Mouse (Mus musculus): ENCODE measurements around the gene Arid4a. TPM values are rescaled to one million over a fixed set of nuclear protein-coding genes. Genes with fewer than 3 reads are reported as not detected.
A peak's percentile ranks its signal among the peaks of the same experiment; 100 is the strongest.

Gene Arid4a
- polyA plus RNA-seq, 1 experiment from 2014 or later: 35.7 TPM

- Histone ChIP-seq H3K4me2 (ENCODE audit: low read depth, low read length, severe bottlenecking) (peak overlapping the region; percentile 68), H3K9me3 (ENCODE audit: control insufficient read depth, low read length) (no peaks in the 10 kb centered on the region), H3K27ac (ENCODE audit: low read depth, low read length) (peak overlapping the region; percentile 87), H3K4me1 (replicated peaks; ENCODE audit: control insufficient read depth, insufficient read depth, low read length) (peaks cover 5% of the 10 kb centered on the region), H3K36me3 (ENCODE audit: control insufficient read depth, insufficient read depth, low read length) (no peaks in the 10 kb centered on the region), H3K4me3 (ENCODE audit: low read depth, low read length) (peak overlapping the region; percentile 90), H3K9ac (ENCODE audit: low read length) (peak overlapping the region; percentile 93), H3K27me3 (ENCODE audit: control insufficient read depth, insufficient read depth, low read length) (no peaks in the 10 kb centered on the region)
- ATAC-seq (replicated peaks; ENCODE audit: low FRiP score): no peak
- 26% methylated on average over 10 of the region's 10 CpGs for WGBS
- DNase-seq (ENCODE audit: low spot score): peak; percentile 55
These were observed 40.4 kb upstream of the Arid4a start for GRCm38 (mm10) chr12:70975406-70975805.

DNA sequence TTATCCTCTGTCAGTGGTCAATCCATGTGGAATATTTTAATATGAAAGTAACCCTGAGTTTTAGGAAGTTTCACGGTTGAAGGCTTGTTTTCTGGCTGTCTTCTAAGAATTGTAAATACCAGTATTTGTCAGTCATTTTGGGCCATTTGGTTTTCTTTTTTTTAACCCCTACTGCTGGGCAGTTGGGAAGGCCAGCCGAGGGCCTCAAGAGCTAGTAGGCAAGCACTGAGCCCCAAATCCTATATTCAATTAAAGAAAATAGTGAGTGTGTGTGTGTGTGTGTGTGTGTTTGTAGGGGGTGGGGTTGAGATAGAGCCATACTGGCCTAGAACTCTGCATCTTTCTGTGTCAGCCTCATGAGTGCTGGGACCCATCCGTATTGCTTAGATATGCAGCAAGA is 39.9 kb upstream of the Arid4a start:
- peak overlapping the region; percentile 68 for H3K4me2 ChIP-seq (ENCODE audit: low read depth, low read length, severe bottlenecking)
- H3K27me3 ChIP-seq (ENCODE audit: control insufficient read depth, insufficient read depth, low read length): no peaks in the 10 kb centered on the region
- H3K9ac ChIP-seq (ENCODE audit: low read length): peak overlapping the region; percentile 93; the same call in 1 of the 2 replicates
- H3K4me3 ChIP-seq (ENCODE audit: low read depth, low read length): peak overlapping the region; percentile 90
- H3K27ac ChIP-seq (ENCODE audit: low read depth, low read length): no peak overlapping the region
- DNase-seq (ENCODE audit: low spot score) (no peak), ATAC-seq (replicated peaks; ENCODE audit: low FRiP score) (no peak)
- H3K9me3 ChIP-seq (ENCODE audit: control insufficient read depth, low read length): no peaks in the 10 kb centered on the region
- no peaks in the 10 kb centered on the region for H3K36me3 ChIP-seq (ENCODE audit: control insufficient read depth, insufficient read depth, low read length)
- WGBS: 79% methylated on average over 3 of the region's 3 CpGs
- H3K4me1 ChIP-seq (replicated peaks; ENCODE audit: control insufficient read depth, insufficient read depth, low read length): peaks cover 5% of the 10 kb centered on the region

- Histone ChIP-seq H3K27ac (ENCODE audit: low read depth, low read length) (no peak overlapping the region), H3K36me3 (ENCODE audit: control insufficient read depth, insufficient read depth, low read length) (no peaks in the 10 kb centered on the region), H3K4me1 (replicated peaks; ENCODE audit: control insufficient read depth, insufficient read depth, low read length) (peaks cover 5% of the 10 kb centered on the region), H3K4me2 (ENCODE audit: low read depth, low read length, severe bottlenecking) (no peak overlapping the region), H3K9me3 (ENCODE audit: control insufficient read depth, low read length) (no peaks in the 10 kb centered on the region), H3K27me3 (ENCODE audit: control insufficient read depth, insufficient read depth, low read length) (no peaks in the 10 kb centered on the region), H3K4me3 (ENCODE audit: low read depth, low read length) (no peak overlapping the region), H3K9ac (ENCODE audit: low read length) (no peak overlapping the region)
- DNase-seq (ENCODE audit: low spot score): no peak
- no peak for ATAC-seq (replicated peaks; ENCODE audit: low FRiP score)
- WGBS: 91% methylated on average over 7 of the region's 7 CpGs
These were observed 37.4 kb upstream of the Arid4a start for GRCm38 (mm10) chr12:70978345-70978744.

DNA sequence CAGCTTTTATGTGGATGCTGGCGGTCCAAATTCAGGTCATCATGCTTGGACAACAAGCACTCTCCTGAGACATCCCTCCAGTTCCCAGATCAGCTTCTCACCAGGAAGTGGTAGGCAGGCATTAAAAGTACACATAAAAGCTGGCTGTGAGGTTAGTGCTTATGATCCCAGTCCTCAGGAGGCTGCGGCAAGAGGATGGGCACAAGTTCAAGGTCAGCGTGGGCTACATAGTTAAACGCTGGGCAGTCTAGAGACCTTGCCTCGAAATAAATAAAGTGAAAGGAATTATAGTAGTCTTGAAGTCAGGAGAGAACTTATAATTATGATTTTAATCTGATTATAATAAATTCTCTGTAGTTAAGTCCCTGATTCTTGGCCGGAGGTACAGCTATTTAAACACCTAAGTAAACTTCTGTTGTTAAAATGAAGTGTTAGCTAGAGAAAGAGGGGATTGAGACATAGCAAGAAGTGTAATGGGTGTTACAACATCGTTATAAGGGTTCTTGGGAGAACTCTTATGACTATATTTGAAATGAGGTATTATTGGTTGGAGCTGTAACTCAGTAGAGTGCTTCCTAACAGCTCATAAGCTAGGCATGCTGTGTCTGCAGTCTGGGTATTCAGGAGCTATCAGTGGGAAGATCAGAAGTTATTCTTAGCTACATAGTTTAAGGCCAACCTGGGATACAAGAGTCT is 30.8 kb upstream of the Arid4a start:
- H3K9ac ChIP-seq (ENCODE audit: low read length): no peak overlapping the region
- WGBS: 94% methylated on average over 7 of the region's 7 CpGs
- no peak overlapping the region for H3K27ac ChIP-seq (ENCODE audit: low read depth, low read length)
- H3K4me3 ChIP-seq (ENCODE audit: low read depth, low read length): no peak overlapping the region
- H3K4me1 ChIP-seq (replicated peaks; ENCODE audit: control insufficient read depth, insufficient read depth, low read length): no peaks in the 10 kb centered on the region
- no peak for DNase-seq (ENCODE audit: low spot score)
- no peak overlapping the region for H3K4me2 ChIP-seq (ENCODE audit: low read depth, low read length, severe bottlenecking)
- no peaks in the 10 kb centered on the region for H3K9me3 ChIP-seq (ENCODE audit: control insufficient read depth, low read length)
- no peaks in the 10 kb centered on the region for H3K27me3 ChIP-seq (ENCODE audit: control insufficient read depth, insufficient read depth, low read length)
- no peak for ATAC-seq (replicated peaks; ENCODE audit: low FRiP score)
- no peaks in the 10 kb centered on the region; the same call in 1 of the 2 replicates for H3K36me3 ChIP-seq (ENCODE audit: control insufficient read depth, insufficient read depth, low read length)

GRCm38 (mm10) chr12:70997225-70997624 is 18.6 kb upstream of the Arid4a start:
- Histone ChIP-seq H3K36me3 (ENCODE audit: control insufficient read depth, insufficient read depth, low read length) (peaks cover 3% of the 10 kb centered on the region; the same call in 1 of the 2 replicates), H3K27me3 (ENCODE audit: control insufficient read depth, insufficient read depth, low read length) (no peaks in the 10 kb centered on the region), H3K4me1 (replicated peaks; ENCODE audit: control insufficient read depth, insufficient read depth, low read length) (no peaks in the 10 kb centered on the region), H3K9me3 (ENCODE audit: control insufficient read depth, low read length) (no peaks in the 10 kb centered on the region), H3K27ac (ENCODE audit: low read depth, low read length) (no peak overlapping the region), H3K4me2 (ENCODE audit: low read depth, low read length, severe bottlenecking) (no peak overlapping the region), H3K4me3 (ENCODE audit: low read depth, low read length) (no peak overlapping the region), H3K9ac (ENCODE audit: low read length) (no peak overlapping the region)
- no peak for ATAC-seq (replicated peaks; ENCODE audit: low FRiP score)
- no peak for DNase-seq (ENCODE audit: low spot score)
- WGBS: 91% methylated on average over 5 of the region's 5 CpGs

DNA sequence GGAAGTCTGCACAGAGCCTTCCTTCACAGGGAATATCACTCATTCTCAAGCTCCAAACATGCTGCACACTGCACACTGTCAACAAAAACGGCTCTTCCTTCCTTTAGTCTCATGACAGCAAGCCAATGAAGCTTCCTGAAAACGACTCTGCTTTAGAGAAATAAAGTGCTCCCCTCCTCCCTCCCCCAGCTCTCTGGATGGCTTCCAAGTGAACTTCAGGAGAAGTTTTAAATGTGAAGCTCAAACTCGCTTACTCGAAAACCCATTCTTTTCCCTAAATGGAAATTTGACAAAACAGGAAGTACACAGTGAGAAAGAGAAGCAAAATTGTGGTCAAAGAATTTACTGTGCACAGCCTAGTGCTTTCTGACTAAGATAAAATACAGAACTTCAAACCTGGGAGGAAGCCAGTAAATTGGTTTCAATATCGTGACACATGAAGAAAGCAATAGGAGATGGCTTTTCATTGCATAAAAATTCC is 16.3 kb upstream of the Arid4a start:
- H3K27ac ChIP-seq (ENCODE audit: low read depth, low read length): no peak overlapping the region
- no peak overlapping the region for H3K4me3 ChIP-seq (ENCODE audit: low read depth, low read length)
- no peaks in the 10 kb centered on the region for H3K27me3 ChIP-seq (ENCODE audit: control insufficient read depth, insufficient read depth, low read length)
- H3K4me2 ChIP-seq (ENCODE audit: low read depth, low read length, severe bottlenecking): no peak overlapping the region
- no peak overlapping the region for H3K9ac ChIP-seq (ENCODE audit: low read length)
- 82% methylated on average over 5 of the region's 5 CpGs for WGBS
- ATAC-seq (replicated peaks; ENCODE audit: low FRiP score) (no peak), DNase-seq (ENCODE audit: low spot score) (no peak)
- no peaks in the 10 kb centered on the region for H3K9me3 ChIP-seq (ENCODE audit: control insufficient read depth, low read length)
- peaks cover 3% of the 10 kb centered on the region; the same call in 1 of the 2 replicates for H3K36me3 ChIP-seq (ENCODE audit: control insufficient read depth, insufficient read depth, low read length)
- no peaks in the 10 kb centered on the region for H3K4me1 ChIP-seq (replicated peaks; ENCODE audit: control insufficient read depth, insufficient read depth, low read length)

- Histone ChIP-seq H3K4me1 (replicated peaks; ENCODE audit: control insufficient read depth, insufficient read depth, low read length) (no peaks in the 10 kb centered on the region), H3K9me3 (ENCODE audit: control insufficient read depth, low read length) (no peaks in the 10 kb centered on the region), H3K27me3 (ENCODE audit: control insufficient read depth, insufficient read depth, low read length) (no peaks in the 10 kb centered on the region), H3K9ac (ENCODE audit: low read length) (no peak overlapping the region), H3K36me3 (ENCODE audit: control insufficient read depth, insufficient read depth, low read length) (peaks cover 6% of the 10 kb centered on the region; the same call in 1 of the 2 replicates), H3K4me2 (ENCODE audit: low read depth, low read length, severe bottlenecking) (no peak overlapping the region), H3K27ac (ENCODE audit: low read depth, low read length) (no peak overlapping the region), H3K4me3 (ENCODE audit: low read depth, low read length) (no peak overlapping the region)
- DNase-seq (ENCODE audit: low spot score): no peak
- 86% methylated on average over 1 of the region's 1 CpGs for WGBS
- ATAC-seq (replicated peaks; ENCODE audit: low FRiP score): no peak
These were observed 15.4 kb upstream of the Arid4a start for GRCm38 (mm10) chr12:71000344-71000743.

DNA sequence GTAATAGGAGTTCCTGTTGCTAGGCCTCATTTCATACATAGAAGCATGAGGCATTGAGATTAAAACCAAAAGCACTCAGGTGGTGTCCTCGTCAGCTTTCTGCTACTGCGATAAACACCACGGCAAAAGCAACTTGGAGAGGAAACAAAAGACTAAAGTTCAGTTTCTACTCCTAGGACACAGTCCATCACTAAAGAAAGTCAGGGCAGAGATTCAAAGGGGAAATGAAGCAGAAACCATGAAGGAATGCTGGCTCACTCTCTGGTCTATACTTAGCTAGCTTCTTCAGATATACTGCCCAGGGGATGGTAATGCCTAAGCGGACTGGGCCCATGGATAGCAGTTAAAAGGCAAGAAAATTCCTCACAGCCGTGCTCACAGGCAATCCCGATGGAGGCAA is 14.3 kb upstream of the Arid4a start:
- Histone ChIP-seq H3K27me3 (ENCODE audit: control insufficient read depth, insufficient read depth, low read length) (no peaks in the 10 kb centered on the region), H3K9ac (ENCODE audit: low read length) (no peak overlapping the region), H3K36me3 (ENCODE audit: control insufficient read depth, insufficient read depth, low read length) (peaks cover 10% of the 10 kb centered on the region; the same call in 1 of the 2 replicates), H3K9me3 (ENCODE audit: control insufficient read depth, low read length) (no peaks in the 10 kb centered on the region), H3K4me3 (ENCODE audit: low read depth, low read length) (no peak overlapping the region), H3K4me2 (ENCODE audit: low read depth, low read length, severe bottlenecking) (no peak overlapping the region), H3K4me1 (replicated peaks; ENCODE audit: control insufficient read depth, insufficient read depth, low read length) (no peaks in the 10 kb centered on the region), H3K27ac (ENCODE audit: low read depth, low read length) (no peak overlapping the region)
- DNase-seq (ENCODE audit: low spot score) (no peak), ATAC-seq (replicated peaks; ENCODE audit: low FRiP score) (no peak)
- WGBS: 88% methylated on average over 6 of the region's 6 CpGs

Data from forebrain, embryonic 11.5 days (tissue).